Mouse (Mus musculus) testis, adult 2 months (tissue): ENCODE data around the gene Tenm1. TPM values are rescaled to one million over a fixed set of nuclear protein-coding genes. Genes with fewer than 3 reads are reported as not detected.

Experiments used
- H3K27ac ChIP-seq: fragments of 200-500 bp; 2 replicates; pipeline ENCODE4 v1.5.1; 2012; ENCODE audit warnings: low read depth, low read length; ENCODE audit not compliant: control insufficient read depth, insufficient read depth
- H3K27me3 ChIP-seq: fragments of 200-500 bp; 2 replicates; pipeline ENCODE4 v1.6.1; 2012; ENCODE audit warnings: mild to moderate bottlenecking, low read length, moderate library complexity; ENCODE audit not compliant: control insufficient read depth, insufficient read depth
- H3K36me3 ChIP-seq: fragments of 200-500 bp; 2 replicates; pipeline ENCODE4 v1.6.1; 2012; ENCODE audit warnings: mild to moderate bottlenecking, low read length; ENCODE audit not compliant: control insufficient read depth, insufficient read depth
- H3K4me1 ChIP-seq: fragments of 200-500 bp; 2 replicates; pipeline ENCODE4 v1.6.1; 2012; ENCODE audit warnings: low read length; ENCODE audit not compliant: control insufficient read depth, insufficient read depth
- H3K4me3 ChIP-seq: fragments of 200-500 bp; 2 replicates; pipeline ENCODE4 v1.5.1; 2012; ENCODE audit warnings: low read depth, mild to moderate bottlenecking, low read length, moderate library complexity, mixed read lengths; ENCODE audit not compliant: control insufficient read depth
- CTCF ChIP-seq: fragments of 200-500 bp; IDR thresholded peaks from 2 replicates; pipeline ENCODE4 v1.5.1; 2012; ENCODE audit warnings: low read depth, mild to moderate bottlenecking, inconsistent platforms, low read length, moderate library complexity; ENCODE audit not compliant: control insufficient read depth, insufficient read depth, insufficient replicate concordance
- POLR2A ChIP-seq: fragments of 200-500 bp; IDR thresholded peaks from 2 replicates; pipeline ENCODE4 v1.6.1; 2012; ENCODE audit warnings: low read depth, mild to moderate bottlenecking, inconsistent platforms, low read length, moderate library complexity; ENCODE audit not compliant: control insufficient read depth
- polyA plus RNA-seq: library from polyadenylated mRNA; depleted of rRNA; stranded (reverse); fragments of >200 nt; gene quantifications from 2 replicates; pipeline ENCODE4 v1.2.3, GENCODE M21; 2012; rRNA removed

Gene Tenm1
- polyA plus RNA-seq, 1 experiment = 0.02 TPM

DNA sequence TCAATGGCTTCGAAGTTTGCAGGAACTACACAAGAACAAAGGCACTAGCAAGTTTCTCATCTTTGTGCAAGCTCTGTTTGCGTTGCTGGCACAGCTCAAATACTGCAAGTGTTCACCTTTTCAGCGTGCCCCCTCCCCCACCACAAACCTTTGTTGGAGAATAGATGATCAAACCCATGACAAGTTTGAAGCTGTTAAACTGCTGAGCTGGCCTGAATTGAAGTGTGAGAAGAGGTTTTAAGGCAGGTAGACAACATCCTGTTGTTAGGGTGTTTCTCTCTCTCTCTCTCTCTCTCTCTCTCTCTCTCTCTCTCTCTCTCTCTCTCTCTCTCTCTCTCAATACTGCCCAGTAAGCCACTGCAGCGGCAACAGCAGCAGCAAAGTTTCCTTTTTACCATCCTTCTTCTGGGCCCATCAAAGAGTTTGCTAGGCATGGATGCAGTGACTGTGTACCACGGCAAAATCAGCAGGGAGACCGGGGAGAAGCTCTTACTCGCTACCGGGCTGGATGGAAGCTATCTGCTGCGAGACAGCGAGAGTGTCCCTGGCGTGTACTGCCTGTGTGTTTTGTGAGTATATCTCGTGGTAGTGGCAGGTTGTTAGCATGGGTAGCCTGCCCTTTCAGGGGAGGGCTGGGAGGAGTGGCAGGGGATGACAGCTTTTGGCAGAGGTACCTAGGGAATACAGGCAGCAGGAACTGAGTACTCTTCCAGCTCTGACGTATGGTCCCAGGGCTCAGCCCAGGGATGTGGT lies 926.5 kb downstream of the Tenm1 start, which contains the start of gene Sh2d1a:
Sh2d1a (plus strand) TSS at position 163 of the 753 bp plus-strand sequence.
- H3K4me1 ChIP-seq = peaks cover 3% of the 10 kb centered on the region; the same call in 1 of the 2 replicates
- H3K27me3 ChIP-seq = no peaks in the 10 kb centered on the region
- no peak within 1 kb of the TSS for H3K27ac ChIP-seq
- H3K36me3 ChIP-seq = no peaks in the 10 kb centered on the region
- peak within 1 kb of the TSS; percentile 38 for H3K4me3 ChIP-seq
- TF ChIP-seq CTCF = no peak
- no peak for TF ChIP-seq POLR2A

DNA sequence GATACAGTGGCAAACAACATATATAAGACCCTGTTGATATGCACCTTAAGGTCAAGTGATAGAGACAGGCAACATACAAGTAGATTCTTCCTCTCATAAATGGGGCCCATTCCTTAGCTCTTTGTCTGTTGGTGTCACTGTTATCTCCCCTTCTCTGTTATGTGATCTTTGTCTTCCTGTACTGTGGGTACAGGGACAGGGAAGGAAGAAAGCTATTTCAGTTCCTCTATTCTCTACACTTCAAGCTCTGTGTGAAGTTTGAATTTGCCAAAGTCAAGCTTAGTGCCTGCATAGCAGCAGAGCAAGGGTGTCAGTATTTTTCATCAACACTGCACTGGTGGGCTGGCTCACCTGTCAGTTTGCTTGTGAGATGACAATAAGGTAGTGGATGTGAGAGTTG lies 928.4 kb downstream of the Tenm1 start:
- peaks cover 3% of the 10 kb centered on the region; the same call in 1 of the 2 replicates for H3K4me1 ChIP-seq
- H3K27ac ChIP-seq = no peak overlapping the region
- no peak overlapping the region for H3K4me3 ChIP-seq
- TF ChIP-seq POLR2A = no peak
- H3K36me3 ChIP-seq = no peaks in the 10 kb centered on the region
- H3K27me3 ChIP-seq = no peaks in the 10 kb centered on the region

DNA sequence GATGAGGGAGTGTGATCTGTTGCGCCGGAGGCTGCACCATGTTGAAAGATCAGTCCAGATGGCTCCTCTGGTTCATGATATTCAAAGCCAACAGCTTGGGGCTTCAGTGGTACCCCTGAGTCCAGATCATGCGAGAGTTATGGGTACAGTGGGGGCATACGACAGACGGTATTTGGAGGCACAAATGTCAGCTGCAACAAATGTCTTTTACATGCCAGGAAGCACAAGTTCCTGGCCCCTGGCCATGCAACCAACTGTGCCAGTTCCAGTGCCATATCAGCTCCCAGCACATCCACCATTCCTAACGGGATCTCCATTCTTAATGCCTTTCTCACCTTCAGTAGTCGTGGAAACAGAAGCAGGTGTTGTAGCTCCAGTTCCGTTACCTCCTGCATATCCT lies 938.6 kb downstream of the Tenm1 start:
- H3K36me3 ChIP-seq = no peaks in the 10 kb centered on the region

DNA sequence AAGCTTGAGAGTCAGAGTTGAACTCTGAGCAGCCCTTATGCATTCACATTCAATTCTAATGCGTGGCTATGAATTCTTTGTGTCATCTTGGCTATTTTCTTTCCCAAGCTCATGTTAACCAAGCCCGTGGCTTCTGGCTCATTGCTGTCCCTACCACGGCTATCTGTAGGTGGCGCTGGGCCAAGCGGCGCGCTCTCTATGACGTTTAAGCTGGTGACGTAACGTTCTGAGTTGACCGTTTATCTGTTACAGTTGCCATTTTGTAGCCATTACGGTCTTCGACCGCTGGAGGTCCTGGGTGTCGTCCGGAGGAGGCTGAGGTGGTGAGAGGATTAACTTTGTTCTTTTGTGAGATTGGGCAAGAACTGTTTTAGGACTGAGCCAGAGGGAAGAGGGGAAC lies 939.5 kb downstream of the Tenm1 start, which contains the start of gene Tex13c2:
Tex13c2 (plus strand) TSS at position 246 of the 400 bp plus-strand sequence.
- TF ChIP-seq CTCF (no peak), POLR2A (peak; percentile 60; the same call in 1 of the 2 replicates)
- Histone ChIP-seq H3K27me3 (no peaks in the 10 kb centered on the region), H3K4me3 (peak within 1 kb of the TSS; percentile 83), H3K36me3 (no peaks in the 10 kb centered on the region), H3K27ac (peak within 1 kb of the TSS; percentile 88), H3K4me1 (no peaks in the 10 kb centered on the region)

More for the DNA sequence above, 938.6 kb downstream of the Tenm1 start:
- TF ChIP-seq POLR2A (no peak), CTCF (no peak)
- H3K4me1 ChIP-seq = no peaks in the 10 kb centered on the region
- peak overlapping the region; percentile 88 for H3K27ac ChIP-seq
- peak overlapping the region; percentile 83 for H3K4me3 ChIP-seq
- H3K27me3 ChIP-seq = no peaks in the 10 kb centered on the region

Other genes with a start within 250 kb of the Tenm1 start
- 11.8 and 14.8 TPM in 2 replicates for gene Tex13c1, start 162.0 kb upstream of the Tenm1 start, polyA plus RNA-seq